Mouse (Mus musculus) stomach, postnatal 0 days (tissue): ENCODE measurements around the gene Cdk13.

Experiments used
- CTCF ChIP-seq: IDR thresholded peaks from 2 replicates; pipeline ENCODE4 v1.5.1; 2016; ENCODE audit warnings: antibody characterized with exemption, low read depth, mild to moderate bottlenecking, moderate library complexity
- EP300 ChIP-seq: optimal IDR thresholded peaks from 2 replicates; pipeline ENCODE3; 2016; ENCODE audit warnings: antibody characterized with exemption

DNA sequence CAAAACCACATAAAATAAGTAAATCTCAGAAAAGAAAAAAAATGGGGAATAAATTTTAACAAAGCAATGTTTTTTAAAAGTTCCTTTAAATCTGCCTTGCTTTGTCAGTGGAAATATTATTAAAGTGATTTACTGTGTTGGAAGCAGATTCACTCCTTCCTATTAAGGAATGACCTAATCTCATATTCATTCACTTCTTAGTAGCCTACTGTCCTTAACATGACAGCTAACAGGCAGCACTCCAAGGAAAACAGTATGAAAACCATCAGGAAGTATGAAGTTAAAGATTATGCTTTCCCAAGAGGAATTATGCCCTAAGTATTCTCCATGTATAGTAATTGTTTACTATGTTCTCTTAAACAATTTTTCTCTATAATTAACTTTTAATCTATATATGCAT, 114.2 kb downstream of the Cdk13 start:
- TF ChIP-seq CTCF (no peak), EP300 (no peak)
